Mouse (Mus musculus) adrenal gland, postnatal 25 days (tissue): ENCODE data around the gene Rhox3a2. TPM values are rescaled to one million over a fixed set of nuclear protein-coding genes. Genes with fewer than 3 reads are reported as not detected.
"Not testable (repeated sequence)": the region's sequence is repeated elsewhere in the genome, so short reads cannot be mapped to it uniquely, and the experiment has no call there.

Source experiments
- DNase-seq: peaks from one replicate; pipeline ENCODE4 v3.0.0; 2021; ENCODE audit warnings: mixed read lengths
- long read RNA-seq: library from polyadenylated mRNA; stranded (forward); transcript quantifications from one replicate; pipeline ENCODE4 v2.0.0, GENCODE M21; 2021
- total RNA-seq: library from RNA; stranded (reverse); gene quantifications from 2 replicates; pipeline ENCODE4 v1.2.3, GENCODE M21; 2021

Gene Rhox3a2
- not detected in 2 replicates for total RNA-seq
- long read RNA-seq: 0 reads

DNA sequence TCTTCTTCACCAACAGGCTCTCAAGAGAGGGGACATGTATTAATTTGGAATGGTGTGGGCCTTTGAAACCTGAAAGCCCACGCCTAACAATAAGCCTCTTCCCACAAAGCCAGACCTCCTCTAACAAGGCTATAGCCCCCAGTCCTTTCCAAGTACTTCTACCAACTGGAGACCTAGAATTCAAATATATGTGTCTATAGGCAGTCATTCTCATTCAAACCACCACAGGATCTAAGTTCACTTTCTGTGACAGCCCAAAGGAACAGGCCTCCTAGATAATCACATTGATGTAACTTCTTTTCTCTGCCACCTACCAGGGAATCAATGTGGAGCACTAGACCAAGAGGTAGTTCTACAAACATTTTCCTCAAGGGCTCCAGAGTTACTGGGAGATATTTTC is at the start of gene Rhox3a2:
TSS of gene Rhox3a2 (plus strand) at position 301 of the 400 bp plus-strand sequence.
- DNase-seq: not testable (repeated sequence)

DNA sequence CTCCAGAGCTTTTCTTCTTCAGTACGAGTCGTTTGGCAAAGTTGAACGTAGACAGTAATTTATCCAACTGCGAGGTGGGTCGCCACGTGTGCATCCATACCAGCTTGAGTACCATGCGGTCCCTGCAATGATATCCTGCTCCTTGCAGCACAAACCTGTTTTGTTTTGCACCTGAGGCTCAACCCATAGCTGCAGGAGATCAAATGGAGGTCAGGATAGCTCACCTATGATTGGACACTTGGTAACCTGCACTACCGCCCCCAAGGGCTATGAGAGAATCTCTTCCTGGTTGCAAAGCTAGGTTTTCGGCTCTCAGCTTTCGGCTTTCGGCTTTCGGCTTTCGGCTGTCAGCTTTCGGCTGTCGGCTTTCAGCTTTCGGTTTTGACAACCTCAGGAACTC is 10.7 kb downstream of the Rhox3a2 start, which contains the start of gene Rhox4a2:
TSS of gene Rhox4a2 (plus strand) at position 301 of the 400 bp plus-strand sequence.
- DNase-seq: not testable (repeated sequence)

DNA sequence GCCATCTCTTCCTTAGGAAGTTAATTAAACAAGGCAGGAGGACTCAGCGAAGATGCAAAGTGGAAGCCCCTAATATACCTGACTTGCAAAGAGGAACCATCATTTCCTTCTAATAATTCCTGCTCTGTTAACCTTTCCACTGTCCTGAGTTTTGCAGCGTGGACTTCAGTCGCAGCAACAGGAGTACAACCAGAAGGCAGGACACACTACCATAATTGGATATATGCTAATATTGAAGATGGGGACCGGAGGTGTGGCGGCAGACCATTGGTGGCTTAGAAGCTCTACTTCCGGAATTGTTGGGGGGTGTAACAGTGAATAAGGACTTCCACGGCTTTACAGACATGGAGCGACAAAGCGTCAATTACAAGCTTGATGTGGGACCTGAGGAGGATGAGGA is 31.9 kb downstream of the Rhox3a2 start, which contains the start of gene Rhox2b:
TSS of gene Rhox2b (plus strand) at position 301 of the 400 bp plus-strand sequence.
- not testable (repeated sequence) for DNase-seq

DNA sequence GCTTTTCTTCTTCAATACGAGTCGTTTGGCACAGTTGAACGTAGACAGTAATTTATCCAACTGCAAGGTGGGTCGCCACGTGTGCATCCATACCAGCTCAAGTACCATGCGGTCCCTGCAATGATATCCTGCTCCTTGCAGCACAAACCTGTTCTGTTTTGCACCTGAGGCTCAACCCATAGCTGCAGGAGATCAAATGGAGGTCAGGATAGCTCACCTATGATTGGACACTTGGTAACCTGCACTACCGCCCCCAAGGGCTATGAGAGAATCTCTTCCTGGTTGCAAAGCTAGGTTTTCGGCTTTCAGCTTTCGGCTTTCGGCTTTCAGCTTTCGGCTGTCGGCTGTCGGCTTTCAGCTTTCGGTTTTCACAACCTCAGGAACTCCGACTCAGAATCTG is 52.4 kb downstream of the Rhox3a2 start, which contains the start of gene Rhox4b:
TSS of gene Rhox4b (plus strand) at position 301 of the 400 bp plus-strand sequence.
- not testable (repeated sequence) for DNase-seq

Other genes with a start within 250 kb of the Rhox3a2 start
- gene Akap14, start 211.2 kb upstream of the Rhox3a2 start, total RNA-seq: not detected in 2 replicates
- gene Ndufa1, start 188.9 kb upstream of the Rhox3a2 start, total RNA-seq: 378 and 382 TPM in 2 replicates
- 4.9 and 5.2 TPM in 2 replicates for gene Rnf113a1, start 188.8 kb upstream of the Rhox3a2 start, total RNA-seq
- gene Gm9, start 169.0 kb upstream of the Rhox3a2 start, total RNA-seq: not detected in 2 replicates
- not detected in 2 replicates for gene Rhox1, start 157.8 kb upstream of the Rhox3a2 start, total RNA-seq
- gene Rhox2a, start 135.1 kb upstream of the Rhox3a2 start, total RNA-seq: not detected in 2 replicates
- gene Rhox3a, start 130.1 kb upstream of the Rhox3a2 start, total RNA-seq: not detected in 2 replicates
- gene Rhox4a, start 114.7 kb upstream of the Rhox3a2 start, total RNA-seq: not detected in 2 replicates
- gene Rhox4a2, start 10.8 kb downstream of the Rhox3a2 start, total RNA-seq: not detected in 2 replicates
- gene Rhox2b, start 32.0 kb downstream of the Rhox3a2 start, total RNA-seq: not detected in 2 replicates
- gene Rhox4b, start 52.5 kb downstream of the Rhox3a2 start, total RNA-seq: not detected in 2 replicates
- gene Rhox2c, start 73.7 kb downstream of the Rhox3a2 start, total RNA-seq: not detected in 2 replicates
- not detected in 2 replicates for gene Rhox3c, start 78.6 kb downstream of the Rhox3a2 start, total RNA-seq
- not detected in 2 replicates for gene Rhox4c, start 100.3 kb downstream of the Rhox3a2 start, total RNA-seq
- gene Rhox2d, start 113.4 kb downstream of the Rhox3a2 start, total RNA-seq: not detected in 2 replicates
- gene Rhox4d, start 134.3 kb downstream of the Rhox3a2 start, total RNA-seq: not detected in 2 replicates
- not detected in 2 replicates for gene Rhox2e, start 150.4 kb downstream of the Rhox3a2 start, total RNA-seq
- not detected in 2 replicates for gene Rhox3e, start 162.0 kb downstream of the Rhox3a2 start, total RNA-seq
- gene Rhox4e, start 177.4 kb downstream of the Rhox3a2 start, total RNA-seq: not detected in 2 replicates
- gene Rhox2f, start 191.4 kb downstream of the Rhox3a2 start, total RNA-seq: not detected in 2 replicates
- gene Rhox3f, start 201.0 kb downstream of the Rhox3a2 start, total RNA-seq: not detected in 2 replicates
- not detected in 2 replicates for gene Rhox4f, start 227.7 kb downstream of the Rhox3a2 start, total RNA-seq
- not detected in 2 replicates for gene Rhox3g, start 248.6 kb downstream of the Rhox3a2 start, total RNA-seq